Mouse (Mus musculus): ENCODE measurements at regions not wholly inside any gene's neighbourhood (a gene's known extent, or its start where the extent isn't known, plus 50 kb on each side); places are given as distances from the start of the nearest gene placed in this dataset.

GRCm38 (mm10) chr2:108231054-108231453, 940.6 kb downstream of the Kcna4 start:
- Histone ChIP-seq H3K36me3 (ENCODE audit: control insufficient read depth, insufficient read depth, low read length) (no peaks in the 10 kb centered on the region), H3K27ac (ENCODE audit: low read depth, low read length) (no peak overlapping the region), H3K4me1 (ENCODE audit: control insufficient read depth, insufficient read depth, low read depth, low read length) (no peaks in the 10 kb centered on the region), H3K9me3 (ENCODE audit: control insufficient read depth, low read length) (no peaks in the 10 kb centered on the region), H3K9ac (ENCODE audit: low read depth, low read length) (no peak overlapping the region), H3K4me2 (ENCODE audit: low read length) (no peak overlapping the region), H3K27me3 (replicated peaks; ENCODE audit: control insufficient read depth, insufficient read depth, low read length) (no peaks in the 10 kb centered on the region), H3K4me3 (ENCODE audit: low read length) (no peak overlapping the region)
- 85% methylated on average over 4 of the region's 4 CpGs for WGBS
- ATAC-seq, result no peak

GRCm38 (mm10) chr2:108231924-108232323, 941.5 kb downstream of the Kcna4 start:
- H3K9me3 ChIP-seq (ENCODE audit: control insufficient read depth, low read length), result no peaks in the 10 kb centered on the region
- H3K4me3 ChIP-seq (ENCODE audit: low read length), result no peak overlapping the region
- H3K27ac ChIP-seq (ENCODE audit: low read depth, low read length), result no peak overlapping the region
- H3K9ac ChIP-seq (ENCODE audit: low read depth, low read length), result no peak overlapping the region
- no peaks in the 10 kb centered on the region for H3K36me3 ChIP-seq (ENCODE audit: control insufficient read depth, insufficient read depth, low read length)
- 52% methylated on average over 7 of the region's 7 CpGs for WGBS
- ATAC-seq, result no peak
- no peaks in the 10 kb centered on the region for H3K4me1 ChIP-seq (ENCODE audit: control insufficient read depth, insufficient read depth, low read depth, low read length)
- no peak overlapping the region for H3K4me2 ChIP-seq (ENCODE audit: low read length)
- no peaks in the 10 kb centered on the region for H3K27me3 ChIP-seq (replicated peaks; ENCODE audit: control insufficient read depth, insufficient read depth, low read length)

- H3K9me3 ChIP-seq (ENCODE audit: control insufficient read depth, low read length), result no peaks in the 10 kb centered on the region
- H3K36me3 ChIP-seq (ENCODE audit: control insufficient read depth, insufficient read depth, low read length), result no peaks in the 10 kb centered on the region
- no peak overlapping the region for H3K9ac ChIP-seq (ENCODE audit: low read depth, low read length)
- no peak overlapping the region for H3K4me3 ChIP-seq (ENCODE audit: low read length)
- H3K4me1 ChIP-seq (ENCODE audit: control insufficient read depth, insufficient read depth, low read depth, low read length), result no peaks in the 10 kb centered on the region
- no peak overlapping the region for H3K27ac ChIP-seq (ENCODE audit: low read depth, low read length)
- ATAC-seq, result peak; percentile 42; the same call in 1 of the 2 replicates
- WGBS, result 53% methylated on average over 9 of the region's 9 CpGs
- H3K4me2 ChIP-seq (ENCODE audit: low read length), result no peak overlapping the region
- no peaks in the 10 kb centered on the region for H3K27me3 ChIP-seq (replicated peaks; ENCODE audit: control insufficient read depth, insufficient read depth, low read length)
Measured at GRCm38 (mm10) chr2:108236286-108236988, 946.0 kb downstream of the Kcna4 start.

Data from hindbrain, embryonic 16.5 days (tissue).